ENCODE assay signal across 18 mouse cellular contexts in genomic region chr3:51348646-51349238, GRCm38 (mm10). TPM values are rescaled to one million over a fixed set of nuclear protein-coding genes. Genes with fewer than 3 reads are reported as not detected.
DNase-seq lines count a peak whose midpoint lies in the region; ATAC-seq and TF ChIP-seq lines count a peak whose summit lies in the region.
"Had no signal": no experiment of that assay in that cellular context is flagged by ENCODE, and none has a peak within 500 bp of the region (broad histone marks: within the 10 kb centered on the region; RNA-seq: fewer than 3 reads in every experiment).

No protein-coding gene starts in this region.

- intact Hi-C loops in heart, postnatal 10 days (cut with DNase I): no loop called here

- H3K4me3 ChIP-seq in heart, embryonic 16.5 days (ENCODE audit: low read length): no peak overlapping the region
- H3K4me3 ChIP-seq in G1E (ENCODE audit: low read depth, low read length): peak overlapping the region; percentile 7; the same call in 1 of the 2 replicates
- H3K4me3 ChIP-seq in liver, embryonic 11.5 days (ENCODE audit: low read depth, low read length): no peak overlapping the region
- H3K4me3 ChIP-seq in hindbrain, embryonic 12.5 days: no peak overlapping the region
- H3K4me3 ChIP-seq: embryonic facial prominence, embryonic 13.5 days; forebrain, embryonic 15.5 days; left cerebral cortex, adult 2 months; limb, embryonic 15.5 days; midbrain, embryonic 12.5 days had no signal

- H3K9ac ChIP-seq in heart, embryonic 16.5 days (ENCODE audit: low read length): peak overlapping the region; percentile 42
- H3K9ac ChIP-seq in liver, embryonic 11.5 days (ENCODE audit: low read depth, low read length): peak overlapping the region; percentile 66
- no peak overlapping the region for H3K9ac ChIP-seq in hindbrain, embryonic 12.5 days
- H3K9ac ChIP-seq: embryonic facial prominence, embryonic 13.5 days; forebrain, embryonic 15.5 days; limb, embryonic 15.5 days; midbrain, embryonic 12.5 days had no signal

- no peaks in the 10 kb centered on the region for H3K36me3 ChIP-seq in heart, embryonic 16.5 days (ENCODE audit: control insufficient read depth, insufficient read depth)
- no peaks in the 10 kb centered on the region for H3K36me3 ChIP-seq in G1E (replicated peaks)
- H3K36me3 ChIP-seq in liver, embryonic 11.5 days (ENCODE audit: control insufficient read depth, insufficient read depth, low read length): no peaks in the 10 kb centered on the region
- H3K36me3 ChIP-seq in hindbrain, embryonic 12.5 days: no peaks in the 10 kb centered on the region
- H3K36me3 ChIP-seq: embryonic facial prominence, embryonic 13.5 days; forebrain, embryonic 15.5 days; limb, embryonic 15.5 days; midbrain, embryonic 12.5 days had no signal

- no peak for TF ChIP-seq CTCF in G1E (IDR thresholded peaks at IDR 0.05; ENCODE audit: low read depth, low read length)

- peak overlapping the region; percentile 65 for H3K27ac ChIP-seq in heart, embryonic 16.5 days (ENCODE audit: low read length)
- H3K27ac ChIP-seq in liver, embryonic 11.5 days (ENCODE audit: low read depth, low read length): peak overlapping the region; percentile 66
- H3K27ac ChIP-seq in hindbrain, embryonic 12.5 days: no peak overlapping the region
- H3K27ac ChIP-seq: embryonic facial prominence, embryonic 13.5 days; forebrain, embryonic 15.5 days; left cerebral cortex, adult 2 months; limb, embryonic 15.5 days; midbrain, embryonic 12.5 days had no signal

- no peak overlapping the region for H3K4me2 ChIP-seq in heart, embryonic 16.5 days (ENCODE audit: low read depth, low read length)
- peak overlapping the region; percentile 53 for H3K4me2 ChIP-seq in liver, embryonic 11.5 days
- H3K4me2 ChIP-seq in hindbrain, embryonic 12.5 days (replicated peaks): no peak overlapping the region
- H3K4me2 ChIP-seq: embryonic facial prominence, embryonic 13.5 days; forebrain, embryonic 15.5 days; limb, embryonic 15.5 days; midbrain, embryonic 12.5 days had no signal

- DNase-seq in heart, postnatal 10 days: no peak
- peak; percentile 45 for DNase-seq in G1E (ENCODE audit: low spot score)
- peak; percentile 81 for DNase-seq in adrenal gland, adult 8-10 months
- DNase-seq in liver, embryonic 11.5 days (ENCODE audit: low spot score): no peak
- DNase-seq in T-cell, adult 2 months (ENCODE audit: low spot score): no peak
- DNase-seq in layer of hippocampus, adult 11-12 months (ENCODE audit: low spot score): no peak
- DNase-seq: cerebellum, adult 9-11 months; gastrocnemius, postnatal 25 days; kidney, postnatal 4 days had no signal

- H3K4me1 ChIP-seq in heart, embryonic 16.5 days (ENCODE audit: control insufficient read depth, insufficient read depth, low read length): peaks cover 9% of the 10 kb centered on the region
- H3K4me1 ChIP-seq in G1E (ENCODE audit: insufficient read depth, low read depth, low read length): peaks cover 28% of the 10 kb centered on the region
- peaks cover 13% of the 10 kb centered on the region for H3K4me1 ChIP-seq in liver, embryonic 11.5 days (replicated peaks; ENCODE audit: control insufficient read depth, insufficient read depth, low read length)
- no peaks in the 10 kb centered on the region for H3K4me1 ChIP-seq in hindbrain, embryonic 12.5 days
- H3K4me1 ChIP-seq: embryonic facial prominence, embryonic 13.5 days; forebrain, embryonic 15.5 days; limb, embryonic 15.5 days; midbrain, embryonic 12.5 days had no signal

- no peaks in the 10 kb centered on the region for H3K9me3 ChIP-seq in heart, embryonic 16.5 days (replicated peaks; ENCODE audit: control insufficient read depth, low read length)
- 0 out of 2 replicates have a peak, but pooled peaks cover under 1% of the 10 kb centered on the region for H3K9me3 ChIP-seq in G1E (replicated peaks)
- H3K9me3 ChIP-seq in liver, embryonic 11.5 days (ENCODE audit: control insufficient read depth, low read length): no peaks in the 10 kb centered on the region
- no peaks in the 10 kb centered on the region for H3K9me3 ChIP-seq in hindbrain, embryonic 12.5 days (replicated peaks)
- H3K9me3 ChIP-seq: embryonic facial prominence, embryonic 13.5 days; forebrain, embryonic 15.5 days; limb, embryonic 15.5 days; midbrain, embryonic 12.5 days had no signal

- peak; percentile 84 for ATAC-seq in heart, embryonic 16.5 days (replicated peaks; ENCODE audit: extremely low read depth, insufficient read depth, low FRiP score)
- ATAC-seq in G1E (ENCODE audit: extremely low read depth, insufficient number of reproducible peaks, low FRiP score, poor library complexity, severe bottlenecking): peak; percentile 88
- peak; percentile 92 for ATAC-seq in liver, embryonic 11.5 days (replicated peaks; ENCODE audit: low FRiP score)
- ATAC-seq in hindbrain, embryonic 12.5 days (ENCODE audit: low FRiP score): no peak
- ATAC-seq: forebrain, embryonic 15.5 days; Patski had no signal

- H3K27me3 ChIP-seq in heart, embryonic 16.5 days (ENCODE audit: control insufficient read depth, insufficient read depth, low read length): no peaks in the 10 kb centered on the region
- H3K27me3 ChIP-seq in G1E (ENCODE audit: insufficient read depth, low read length): no peaks in the 10 kb centered on the region
- H3K27me3 ChIP-seq in liver, embryonic 11.5 days (replicated peaks; ENCODE audit: control insufficient read depth, insufficient read depth, low read length): no peaks in the 10 kb centered on the region
- no peaks in the 10 kb centered on the region for H3K27me3 ChIP-seq in hindbrain, embryonic 12.5 days
- H3K27me3 ChIP-seq: embryonic facial prominence, embryonic 13.5 days; forebrain, embryonic 15.5 days; limb, embryonic 15.5 days; midbrain, embryonic 12.5 days; Patski had no signal

- WGBS in heart, embryonic 16.5 days: 26% methylated on average over 3 of the region's 3 CpGs
- WGBS in liver, embryonic 11.5 days: 15% methylated on average over 3 of the region's 3 CpGs
- 51% methylated on average over 3 of the region's 3 CpGs for WGBS in hindbrain, embryonic 12.5 days

RNA-seq across cellular contexts. Expression of gene Elf2, which starts 8.3 kb away (rescaled TPM):
- polyA plus RNA-seq in heart, embryonic 16.5 days (2015; fragmentation: Nextera tagmentation; extraction: Ambion mirVana): 53.4 and 61.9 TPM in 2 replicates
- 10 to 100 TPM; 79.8 to 85.1 TPM for total RNA-seq in heart, postnatal 10 days (2021)
- 67.8 and 73.6 TPM in 2 replicates for total RNA-seq in G1E (2014; fragmentation: Nextera tagmentation)
- 98.1 and 111 TPM in 2 replicates for total RNA-seq in G1E (2017)
- 38.1 and 52.6 TPM in 2 replicates for polyA plus RNA-seq in G1E (2012)
- 10 to 100 TPM; 57.5 to 93.6 (median 80.2) TPM for total RNA-seq in adrenal gland, adult 8-10 months (2022)
- polyA plus RNA-seq in liver, embryonic 11.5 days (2014; fragmentation: Nextera tagmentation; extraction: Ambion mirVana): 36.5 and 37.9 TPM in 2 replicates
- polyA plus RNA-seq in hindbrain, embryonic 12.5 days (2016; fragmentation: Nextera tagmentation; extraction: Ambion mirVana): 41.4 and 46.7 TPM in 2 replicates

RNA-seq across cellular contexts. Expression of gene Mgarp, which starts 47.8 kb away (rescaled TPM):
- 10.2 and 10.7 TPM in 2 replicates for polyA plus RNA-seq in heart, embryonic 16.5 days (2015; fragmentation: Nextera tagmentation; extraction: Ambion mirVana)
- under 1 TPM; 0.42 to 0.48 TPM for total RNA-seq in heart, postnatal 10 days (2021)
- total RNA-seq in G1E (2014; fragmentation: Nextera tagmentation): 5.6 and 6.6 TPM in 2 replicates
- 20.3 and 24.7 TPM in 2 replicates for total RNA-seq in G1E (2017)
- 14.4 and 16.8 TPM in 2 replicates for polyA plus RNA-seq in G1E (2012)
- 1,000 to 10,000 TPM in 3 of 4 experiments, 100 to 1,000 TPM in 1; 688 to 1,713 (median 1,219) TPM for total RNA-seq in adrenal gland, adult 8-10 months (2022)
- polyA plus RNA-seq in liver, embryonic 11.5 days (2014; fragmentation: Nextera tagmentation; extraction: Ambion mirVana): 4.6 and 5.2 TPM in 2 replicates
- polyA plus RNA-seq in hindbrain, embryonic 12.5 days (2016; fragmentation: Nextera tagmentation; extraction: Ambion mirVana): 5.0 and 5.3 TPM in 2 replicates
- total RNA-seq: gastrocnemius, postnatal 25 days; left cerebral cortex, adult 2 months had no signal
- polyA plus RNA-seq: neural tube, embryonic 14.5 days had no signal

Comparison
In these comparisons a context has a peak if more than half of its experiments do, and no peak if none do; other contexts are left out.
1. DNase-seq: peak in G1E (single experiment) and adrenal gland, adult 8-10 months (single experiment); none in heart, postnatal 10 days (0 of 2), liver, embryonic 11.5 days (single experiment), T-cell, adult 2 months (single experiment) and layer of hippocampus, adult 11-12 months (single experiment).